Mouse (Mus musculus) heart, adult 2 months (tissue): ENCODE results near the gene Ndufs2.

Source experiments
- CTCF ChIP-seq: fragments of 200-600 bp; IDR thresholded peaks from 2 replicates; pipeline ENCODE4 v1.8.1; 2022; ENCODE audit warnings: antibody characterized with exemption, mild to moderate bottlenecking, moderate library complexity
- POLR2A ChIP-seq: fragments of 200-500 bp; IDR thresholded peaks from 2 replicates; pipeline ENCODE4 v1.6.1; 2011; ENCODE audit warnings: mild to moderate bottlenecking, low read depth, low read length, control low read depth; ENCODE audit not compliant: insufficient read depth

DNA sequence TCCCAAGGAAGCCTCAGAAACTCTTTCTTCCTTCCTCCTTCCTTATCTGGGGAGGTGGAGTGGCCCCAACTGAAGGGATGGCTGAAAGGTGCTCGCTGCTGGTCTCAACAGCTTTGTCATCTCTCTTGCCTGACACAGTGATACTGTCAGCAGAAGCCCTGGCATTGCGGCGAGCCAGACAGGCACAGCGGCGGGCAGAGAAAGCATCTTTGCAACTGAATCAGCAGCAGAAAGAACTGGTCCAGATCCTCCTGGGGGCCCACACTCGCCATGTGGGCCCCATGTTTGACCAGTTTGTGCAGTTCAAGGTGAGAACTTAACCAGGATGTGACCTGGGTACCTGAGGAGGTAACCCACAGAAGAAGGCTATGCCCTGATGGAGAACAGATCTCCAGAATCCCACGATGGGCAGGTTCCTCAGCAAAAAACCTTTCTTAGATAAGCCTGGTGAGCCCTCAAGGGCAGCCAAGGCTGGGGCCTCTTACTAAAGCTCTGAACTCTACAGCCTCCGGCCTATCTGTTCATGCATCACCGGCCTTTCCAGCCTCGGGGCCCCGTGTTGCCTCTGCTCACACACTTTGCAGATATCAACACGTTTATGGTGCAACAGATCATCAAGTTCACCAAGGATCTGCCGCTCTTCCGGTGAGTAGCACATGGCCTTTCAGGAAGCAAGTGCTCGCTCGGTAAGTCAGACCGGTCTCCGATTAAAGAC is 34.8 kb downstream of the Ndufs2 start:
- TF ChIP-seq CTCF (no peak), POLR2A (no peak; the same call in 1 of the 2 replicates)
